Mouse (Mus musculus): ENCODE measurements around the gene Tbata. TPM values are rescaled to one million over a fixed set of nuclear protein-coding genes. Genes with fewer than 3 reads are reported as not detected.
A peak's percentile ranks its signal among the peaks of the same experiment; 100 is the strongest.

Gene Tbata
- total and polyA plus RNA-seq, 3 experiments, result 0.45 TPM; not detected in 2

DNA sequence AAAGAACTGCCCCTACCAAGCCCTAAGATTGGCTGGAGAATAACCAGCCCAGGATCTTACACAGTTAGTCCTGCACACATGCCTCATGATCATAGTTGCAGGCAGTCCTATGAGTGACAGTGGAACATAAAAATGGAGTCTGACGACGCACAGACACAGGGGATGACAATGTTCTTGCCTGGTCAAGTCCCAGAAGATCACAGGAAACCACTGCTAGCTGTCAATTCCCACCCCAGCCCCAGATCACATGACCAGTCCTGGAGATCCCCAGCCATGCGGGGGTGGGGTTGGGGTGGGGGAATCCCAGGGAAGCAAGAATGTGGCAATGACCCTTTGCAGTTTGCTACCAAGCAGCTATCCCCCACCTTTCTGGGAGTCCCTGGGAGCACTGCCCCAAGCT is 32.2 kb downstream of the Tbata start:
- WGBS, result 27% methylated on average over 3 of the region's 3 CpGs
- H3K36me3 ChIP-seq (ENCODE audit: control insufficient read depth, insufficient read depth, low read length), result no peaks in the 10 kb centered on the region
- intact Hi-C loops (cut with DNase I), result no loop called here
- H3K9ac ChIP-seq (ENCODE audit: low read depth, low read length), result no peak overlapping the region
- TF ChIP-seq EP300 (IDR thresholded peaks at IDR 0.05; ENCODE audit: insufficient read depth, low read depth, low read length) (no peak), POLR2A (IDR thresholded peaks at IDR 0.05; ENCODE audit: insufficient read depth, low read depth, low read length) (no peak), CTCF (IDR thresholded peaks at IDR 0.05) (no peak)
- H3K4me3 ChIP-seq, result no peak overlapping the region
- no peaks in the 10 kb centered on the region; the same call in 1 of the 2 replicates for H3K4me1 ChIP-seq (ENCODE audit: control insufficient read depth, insufficient read depth, low read length)
- DNase-seq, result no peak
- no peaks in the 10 kb centered on the region; the same call in 1 of the 2 replicates for H3K27me3 ChIP-seq (ENCODE audit: control insufficient read depth, insufficient read depth, low read length)
- no peaks in the 10 kb centered on the region for H3K79me2 ChIP-seq (replicated peaks; ENCODE audit: control insufficient read depth, insufficient read depth, low read length)
- no peak overlapping the region for H3K27ac ChIP-seq

DNA sequence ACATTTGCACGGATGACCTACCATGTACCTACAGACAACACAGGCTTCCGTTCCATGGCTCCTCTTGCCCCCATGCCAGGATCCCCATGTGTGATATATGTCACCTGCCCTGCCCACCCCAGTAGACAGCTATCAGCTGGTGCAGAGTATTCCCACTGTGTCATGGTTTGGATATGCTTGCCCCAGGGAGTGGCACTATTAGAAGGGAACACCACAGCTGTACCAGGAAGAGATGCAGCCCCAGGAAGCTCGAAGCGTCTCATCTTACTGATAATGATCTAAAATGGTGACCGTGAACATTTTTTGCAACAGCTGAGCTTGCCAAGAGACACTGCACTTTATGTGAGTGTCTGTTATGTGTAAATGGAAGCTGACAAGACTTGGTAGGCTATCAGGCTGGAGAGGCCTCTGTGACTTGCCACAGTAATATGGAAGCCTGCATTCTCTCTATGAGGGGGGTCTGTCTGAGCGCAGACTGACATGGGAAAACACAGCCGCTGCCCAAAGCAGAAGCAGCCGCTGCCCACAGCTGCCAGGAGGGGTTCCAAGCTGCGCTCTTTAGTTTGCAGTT is 36.4 kb downstream of the Tbata start:
- no peaks in the 10 kb centered on the region for H3K79me2 ChIP-seq (replicated peaks; ENCODE audit: control insufficient read depth, insufficient read depth, low read length)
- no peaks in the 10 kb centered on the region for H3K36me3 ChIP-seq (ENCODE audit: control insufficient read depth, insufficient read depth, low read length)
- WGBS, result 80% methylated on average over 9 of the region's 9 CpGs
- no peak overlapping the region for H3K9ac ChIP-seq (ENCODE audit: low read depth, low read length)
- intact Hi-C loops (cut with DNase I), result no loop called here
- DNase-seq, result no peak
- TF ChIP-seq CTCF (IDR thresholded peaks at IDR 0.05) (no peak), POLR2A (IDR thresholded peaks at IDR 0.05; ENCODE audit: insufficient read depth, low read depth, low read length) (no peak), EP300 (IDR thresholded peaks at IDR 0.05; ENCODE audit: insufficient read depth, low read depth, low read length) (no peak)
- no peaks in the 10 kb centered on the region; the same call in 1 of the 2 replicates for H3K27me3 ChIP-seq (ENCODE audit: control insufficient read depth, insufficient read depth, low read length)
- no peak overlapping the region for H3K4me3 ChIP-seq
- H3K27ac ChIP-seq, result no peak overlapping the region
- H3K4me1 ChIP-seq (ENCODE audit: control insufficient read depth, insufficient read depth, low read length), result no peaks in the 10 kb centered on the region

DNA sequence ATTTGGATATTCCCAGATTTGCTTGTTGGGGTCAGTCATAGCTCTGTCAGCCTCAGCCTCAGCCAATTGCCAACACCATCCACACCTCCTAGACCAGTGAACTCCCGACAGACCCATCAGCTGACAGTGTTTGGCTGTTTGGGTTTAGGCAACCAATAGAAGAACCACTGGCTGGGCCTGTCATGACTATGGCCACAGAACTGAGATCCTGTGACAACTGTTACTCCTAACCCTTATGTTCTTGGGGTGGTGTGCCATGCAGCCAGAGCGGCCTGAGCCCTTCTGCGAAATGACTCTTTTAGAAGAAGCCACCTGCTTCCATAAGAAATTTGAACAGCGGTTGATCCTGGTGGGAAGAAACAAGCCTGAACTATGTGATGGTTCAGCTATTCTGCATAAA is 39.4 kb downstream of the Tbata start:
- Histone ChIP-seq H3K4me3 (no peak overlapping the region), H3K36me3 (ENCODE audit: control insufficient read depth, insufficient read depth, low read length) (no peaks in the 10 kb centered on the region), H3K4me1 (ENCODE audit: control insufficient read depth, insufficient read depth, low read length) (no peaks in the 10 kb centered on the region), H3K79me2 (replicated peaks; ENCODE audit: control insufficient read depth, insufficient read depth, low read length) (no peaks in the 10 kb centered on the region), H3K27ac (no peak overlapping the region), H3K9ac (ENCODE audit: low read depth, low read length) (no peak overlapping the region), H3K27me3 (ENCODE audit: control insufficient read depth, insufficient read depth, low read length) (no peaks in the 10 kb centered on the region)
- DNase-seq, result no peak
- intact Hi-C loops (cut with DNase I), result no loop called here
- TF ChIP-seq EP300 (IDR thresholded peaks at IDR 0.05; ENCODE audit: insufficient read depth, low read depth, low read length), result no peak
- no peak for TF ChIP-seq CTCF (IDR thresholded peaks at IDR 0.05)
- TF ChIP-seq POLR2A (IDR thresholded peaks at IDR 0.05; ENCODE audit: insufficient read depth, low read depth, low read length), result no peak
- 83% methylated on average over 4 of the region's 4 CpGs for WGBS

DNA sequence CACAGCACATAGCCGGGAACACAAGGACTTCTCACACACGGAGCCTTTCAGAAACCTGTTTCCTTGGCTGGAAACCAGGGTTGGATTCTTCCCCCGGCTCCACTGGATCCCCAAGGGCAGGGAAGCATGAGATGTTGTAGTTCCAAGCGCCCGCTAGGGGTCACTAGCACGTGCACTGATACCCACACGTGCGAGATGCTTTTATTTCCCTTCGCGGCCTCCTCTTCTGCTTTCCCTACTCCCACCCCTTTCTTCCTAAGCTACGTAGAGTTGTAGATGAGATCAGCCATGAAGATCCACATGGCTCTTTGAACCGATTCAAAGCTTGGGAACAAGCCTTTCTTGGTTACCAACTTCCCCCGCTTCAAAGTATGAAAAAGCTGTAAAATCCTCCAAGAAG is 40.0 kb downstream of the Tbata start:
- intact Hi-C loops (cut with DNase I), result no loop called here
- 9% methylated on average over 13 of the region's 13 CpGs for WGBS

DNA sequence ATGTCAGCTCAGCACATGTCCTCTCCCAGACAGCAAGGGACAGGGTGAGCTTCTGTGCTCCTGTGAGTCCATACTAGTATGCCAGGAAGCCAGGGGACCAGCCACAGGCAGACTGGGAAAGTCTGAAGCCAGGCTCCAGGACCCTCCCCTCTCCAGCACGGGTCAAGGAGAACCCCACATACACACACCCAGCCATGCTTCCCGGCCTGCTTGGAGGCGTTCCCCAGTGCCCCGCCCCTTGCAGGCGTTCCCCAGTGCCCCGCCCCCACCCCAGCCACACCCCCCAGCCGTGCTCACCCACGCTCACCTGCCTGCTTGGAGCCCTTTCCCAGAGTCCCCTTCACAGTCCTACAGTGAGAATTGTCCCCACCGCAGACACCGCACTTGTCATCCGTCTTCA is 41.1 kb downstream of the Tbata start:
- Histone ChIP-seq H3K4me1 (ENCODE audit: control insufficient read depth, insufficient read depth, low read length) (no peaks in the 10 kb centered on the region), H3K79me2 (replicated peaks; ENCODE audit: control insufficient read depth, insufficient read depth, low read length) (no peaks in the 10 kb centered on the region), H3K27ac (no peak overlapping the region), H3K4me3 (no peak overlapping the region), H3K9ac (ENCODE audit: low read depth, low read length) (no peak overlapping the region), H3K36me3 (ENCODE audit: control insufficient read depth, insufficient read depth, low read length) (no peaks in the 10 kb centered on the region), H3K27me3 (ENCODE audit: control insufficient read depth, insufficient read depth, low read length) (no peaks in the 10 kb centered on the region)
- intact Hi-C loops (cut with DNase I), result no loop called here
- WGBS, result 28% methylated on average over 11 of the region's 11 CpGs
- TF ChIP-seq CTCF (IDR thresholded peaks at IDR 0.05) (no peak), EP300 (IDR thresholded peaks at IDR 0.05; ENCODE audit: insufficient read depth, low read depth, low read length) (no peak), POLR2A (IDR thresholded peaks at IDR 0.05; ENCODE audit: insufficient read depth, low read depth, low read length) (no peak)
- no peak for DNase-seq

More for the DNA sequence above, 40.0 kb downstream of the Tbata start:
- Histone ChIP-seq H3K9ac (ENCODE audit: low read depth, low read length) (no peak overlapping the region), H3K27ac (no peak overlapping the region), H3K4me3 (no peak overlapping the region), H3K79me2 (replicated peaks; ENCODE audit: control insufficient read depth, insufficient read depth, low read length) (no peaks in the 10 kb centered on the region), H3K4me1 (ENCODE audit: control insufficient read depth, insufficient read depth, low read length) (no peaks in the 10 kb centered on the region), H3K36me3 (ENCODE audit: control insufficient read depth, insufficient read depth, low read length) (no peaks in the 10 kb centered on the region), H3K27me3 (ENCODE audit: control insufficient read depth, insufficient read depth, low read length) (no peaks in the 10 kb centered on the region)
- DNase-seq, result peak; percentile 47 to 66
- TF ChIP-seq CTCF (IDR thresholded peaks at IDR 0.05) (peak; percentile 92), EP300 (IDR thresholded peaks at IDR 0.05; ENCODE audit: insufficient read depth, low read depth, low read length) (no peak)

DNA sequence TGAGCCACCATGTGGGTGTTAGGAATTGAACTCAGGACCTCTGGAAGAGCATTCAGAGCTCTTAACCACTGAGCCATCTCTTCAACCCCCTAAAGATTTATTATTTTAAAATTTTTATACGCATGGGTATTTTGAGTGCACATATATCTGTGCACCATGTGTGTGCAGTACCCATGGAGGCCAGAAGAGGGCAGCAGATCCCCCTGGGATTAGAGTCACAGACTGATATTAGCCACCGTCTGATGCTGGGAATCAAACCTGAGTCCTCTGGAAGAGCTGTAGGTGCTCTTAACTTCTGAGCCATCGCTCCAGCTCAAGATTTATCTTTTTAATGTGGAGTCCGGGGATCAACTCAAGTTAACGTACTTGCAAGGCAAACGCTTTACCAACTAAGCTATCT is 43.9 kb downstream of the Tbata start:
- 97% methylated on average over 6 of the region's 6 CpGs for WGBS

More for the DNA sequence above, 43.9 kb downstream of the Tbata start:
- TF ChIP-seq EP300 (IDR thresholded peaks at IDR 0.05; ENCODE audit: insufficient read depth, low read depth, low read length) (no peak), CTCF (IDR thresholded peaks at IDR 0.05) (peak; percentile 61), POLR2A (IDR thresholded peaks at IDR 0.05; ENCODE audit: insufficient read depth, low read depth, low read length) (no peak)
- no peaks in the 10 kb centered on the region for H3K79me2 ChIP-seq (replicated peaks; ENCODE audit: control insufficient read depth, insufficient read depth, low read length)
- H3K27ac ChIP-seq, result no peak overlapping the region
- H3K36me3 ChIP-seq (ENCODE audit: control insufficient read depth, insufficient read depth, low read length), result no peaks in the 10 kb centered on the region
- intact Hi-C loops (cut with DNase I), result no loop called here
- no peaks in the 10 kb centered on the region for H3K27me3 ChIP-seq (ENCODE audit: control insufficient read depth, insufficient read depth, low read length)
- no peak overlapping the region for H3K9ac ChIP-seq (ENCODE audit: low read depth, low read length)
- no peaks in the 10 kb centered on the region for H3K4me1 ChIP-seq (ENCODE audit: control insufficient read depth, insufficient read depth, low read length)
- DNase-seq, result no peak
- H3K4me3 ChIP-seq, result no peak overlapping the region
